ENCODE assay signal across 24 mouse cellular contexts in the genomic region with DNA sequence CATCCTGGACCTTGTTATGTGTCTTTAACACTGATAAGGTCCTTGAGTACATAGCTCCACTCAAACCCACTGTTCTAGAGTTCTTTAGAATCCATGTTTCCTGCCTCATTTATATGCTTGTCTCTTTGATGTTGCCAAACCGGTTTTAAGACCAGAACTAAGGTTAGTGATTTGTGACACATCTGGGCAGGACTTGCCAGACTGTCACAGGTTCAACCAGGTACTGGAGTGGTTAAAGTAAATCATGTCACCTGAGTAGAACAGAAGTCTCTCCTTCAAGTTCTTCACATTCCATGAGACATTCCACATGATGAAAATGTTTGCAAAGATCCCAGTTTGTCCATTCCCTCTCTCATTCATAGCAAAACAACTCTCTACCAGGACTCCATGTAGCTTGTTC.
DNase-seq lines count a peak whose midpoint lies in the region; ATAC-seq and TF ChIP-seq lines count a peak whose summit lies in the region.
"Had no signal": no experiment of that assay in that cellular context is flagged by ENCODE, and none has a peak within 500 bp of the region (broad histone marks: within the 10 kb centered on the region; RNA-seq: fewer than 3 reads in every experiment).

No protein-coding gene starts in this region.

- H3K36me3 ChIP-seq in embryonic facial prominence, embryonic 14.5 days (ENCODE audit: control insufficient read depth, insufficient read depth, low read length): no peaks in the 10 kb centered on the region
- H3K36me3 ChIP-seq in embryonic facial prominence, embryonic 10.5 days (replicated peaks): no peaks in the 10 kb centered on the region
- H3K36me3 ChIP-seq in kidney, postnatal 0 days (ENCODE audit: insufficient read depth, low read length): no peaks in the 10 kb centered on the region
- H3K36me3 ChIP-seq in lung, embryonic 15.5 days: no peaks in the 10 kb centered on the region
- H3K36me3 ChIP-seq: embryonic facial prominence, embryonic 15.5 days; hindbrain, embryonic 12.5 days had no signal

- WGBS in embryonic facial prominence, embryonic 14.5 days: 52% methylated on average over 1 of the region's 1 CpGs
- WGBS in embryonic facial prominence, embryonic 10.5 days: 54% methylated on average over 1 of the region's 1 CpGs
- WGBS in kidney, postnatal 0 days: 30% methylated on average over 1 of the region's 1 CpGs
- WGBS in lung, embryonic 15.5 days: 29% methylated on average over 1 of the region's 1 CpGs
- WGBS in lung, adult 2 months: 19% methylated on average over 1 of the region's 1 CpGs

- H3K9ac ChIP-seq in embryonic facial prominence, embryonic 14.5 days (ENCODE audit: low read depth, low read length): no peak overlapping the region
- H3K9ac ChIP-seq in kidney, postnatal 0 days (ENCODE audit: low read depth, low read length): no peak overlapping the region
- H3K9ac ChIP-seq in lung, embryonic 15.5 days: no peak overlapping the region
- H3K9ac ChIP-seq: embryonic facial prominence, embryonic 15.5 days; forebrain, postnatal 0 days; hindbrain, embryonic 12.5 days had no signal

- H3K4me3 ChIP-seq in embryonic facial prominence, embryonic 14.5 days (ENCODE audit: low read depth, low read length): no peak overlapping the region
- H3K4me3 ChIP-seq in embryonic facial prominence, embryonic 10.5 days: no peak overlapping the region
- no peak overlapping the region for H3K4me3 ChIP-seq in kidney, postnatal 0 days (replicated peaks; ENCODE audit: low read depth, low read length)
- no peak overlapping the region for H3K4me3 ChIP-seq in lung, embryonic 15.5 days
- no peak overlapping the region for H3K4me3 ChIP-seq in lung, adult 2 months (replicated peaks; ENCODE audit: extremely low read depth, low read depth, low read length)
- H3K4me3 ChIP-seq: embryonic facial prominence, embryonic 15.5 days; gastrocnemius, adult 2 months; hindbrain, embryonic 12.5 days had no signal

- TF ChIP-seq POLR2A in lung, adult 2 months (IDR thresholded peaks at IDR 0.05; ENCODE audit: borderline replicate concordance, extremely low read depth, low read depth, low read length): no peak

- no peaks in the 10 kb centered on the region for H3K4me1 ChIP-seq in embryonic facial prominence, embryonic 14.5 days (ENCODE audit: control insufficient read depth, insufficient read depth, low read length)
- H3K4me1 ChIP-seq in embryonic facial prominence, embryonic 10.5 days: no peaks in the 10 kb centered on the region
- no peaks in the 10 kb centered on the region for H3K4me1 ChIP-seq in kidney, postnatal 0 days (replicated peaks; ENCODE audit: insufficient read depth, low read length)
- no peaks in the 10 kb centered on the region for H3K4me1 ChIP-seq in lung, embryonic 15.5 days
- no peaks in the 10 kb centered on the region for H3K4me1 ChIP-seq in lung, adult 2 months (ENCODE audit: control insufficient read depth, insufficient read depth, low read length)
- H3K4me1 ChIP-seq: embryonic facial prominence, embryonic 15.5 days; hindbrain, embryonic 12.5 days had no signal

- no peak overlapping the region for H3K27ac ChIP-seq in embryonic facial prominence, embryonic 14.5 days (replicated peaks; ENCODE audit: low read depth, low read length)
- no peak overlapping the region for H3K27ac ChIP-seq in embryonic facial prominence, embryonic 10.5 days (replicated peaks)
- H3K27ac ChIP-seq in kidney, postnatal 0 days: no peak overlapping the region
- no peak overlapping the region for H3K27ac ChIP-seq in lung, embryonic 15.5 days
- H3K27ac ChIP-seq: embryonic facial prominence, embryonic 15.5 days; gastrocnemius, adult 2 months; hindbrain, embryonic 12.5 days had no signal

- TF ChIP-seq CTCF in kidney, postnatal 0 days (IDR thresholded peaks at IDR 0.05; ENCODE audit: low read depth): no peak
- TF ChIP-seq CTCF in lung, adult 2 months (IDR thresholded peaks at IDR 0.05; ENCODE audit: insufficient read depth, low read length): no peak

- no peaks in the 10 kb centered on the region for H3K9me3 ChIP-seq in embryonic facial prominence, embryonic 14.5 days (ENCODE audit: control insufficient read depth, low read length)
- H3K9me3 ChIP-seq in embryonic facial prominence, embryonic 10.5 days: no peaks in the 10 kb centered on the region
- no peaks in the 10 kb centered on the region for H3K9me3 ChIP-seq in kidney, postnatal 0 days (replicated peaks; ENCODE audit: low read length)
- no peaks in the 10 kb centered on the region for H3K9me3 ChIP-seq in lung, embryonic 15.5 days
- H3K9me3 ChIP-seq: embryonic facial prominence, embryonic 15.5 days; hindbrain, embryonic 12.5 days had no signal

- H3K4me2 ChIP-seq in embryonic facial prominence, embryonic 14.5 days (ENCODE audit: low read depth, low read length): no peak overlapping the region
- no peak overlapping the region for H3K4me2 ChIP-seq in kidney, postnatal 0 days (ENCODE audit: low read length)
- no peak overlapping the region for H3K4me2 ChIP-seq in lung, embryonic 15.5 days
- H3K4me2 ChIP-seq: embryonic facial prominence, embryonic 15.5 days; heart, embryonic 11.5 days; hindbrain, embryonic 12.5 days had no signal

- no peak for ATAC-seq in embryonic facial prominence, embryonic 14.5 days (ENCODE audit: low read depth)
- ATAC-seq in kidney, postnatal 0 days (replicated peaks; ENCODE audit: low FRiP score, low read depth): no peak; the same call in 1 of the 2 replicates
- ATAC-seq in lung, embryonic 15.5 days (ENCODE audit: borderline replicate concordance, extremely low read depth, low FRiP score, low TSS enrichment): peak; percentile 55; the same call in 1 of the 2 replicates
- ATAC-seq: activated CD4-positive, CD25-positive, alpha-beta regulatory T cell, adult 4 months; forebrain, embryonic 14.5 days; forebrain, postnatal 0 days had no signal

- DNase-seq in embryonic facial prominence, embryonic 14.5 days (ENCODE audit: low spot score): peak; percentile 27
- no peak for DNase-seq in embryonic facial prominence, embryonic 10.5 days (ENCODE audit: low spot score)
- peak; percentile 2 for DNase-seq in kidney, postnatal 0 days (ENCODE audit: low spot score)
- DNase-seq in kidney, postnatal 25 days: no peak
- no peak for DNase-seq in lung, postnatal 14 days
- DNase-seq in lung, postnatal 25 days (ENCODE audit: low spot score): peak; percentile 4
- DNase-seq in lung, adult 2 months: no peak
- DNase-seq: adrenal gland, adult 8-10 months; adrenal gland, postnatal 25 days; cerebellum, adult 11-12 months; cerebellum, adult 8-10 months; cerebellum, postnatal 10 days; cerebellum, postnatal 36 days; embryo, embryonic 11 days; forebrain, postnatal 0 days; gastrocnemius, adult 2 months; gastrocnemius, postnatal 14 days; heart, adult 11 months had no signal

- H3K27me3 ChIP-seq in embryonic facial prominence, embryonic 14.5 days (replicated peaks; ENCODE audit: control insufficient read depth, insufficient read depth, low read length): no peaks in the 10 kb centered on the region
- H3K27me3 ChIP-seq in embryonic facial prominence, embryonic 10.5 days (replicated peaks; ENCODE audit: low read depth, poor library complexity, severe bottlenecking): no peaks in the 10 kb centered on the region
- H3K27me3 ChIP-seq in kidney, postnatal 0 days (ENCODE audit: insufficient read depth, low read length): no peaks in the 10 kb centered on the region
- H3K27me3 ChIP-seq in lung, embryonic 15.5 days: no peaks in the 10 kb centered on the region
- H3K27me3 ChIP-seq: embryonic facial prominence, embryonic 15.5 days; hindbrain, embryonic 12.5 days had no signal

Comparison
In these comparisons a context has a peak if more than half of its experiments do, and no peak if none do; other contexts are left out.
1. DNase-seq: peak in embryonic facial prominence, embryonic 14.5 days (single experiment), kidney, postnatal 0 days (single experiment) and lung, postnatal 25 days (single experiment); none in embryonic facial prominence, embryonic 10.5 days (single experiment), kidney, postnatal 25 days (0 of 2), lung, postnatal 14 days (single experiment) and lung, adult 2 months (single experiment).